8 mouse cellular contexts compared by ENCODE assay signal in the genomic region with DNA sequence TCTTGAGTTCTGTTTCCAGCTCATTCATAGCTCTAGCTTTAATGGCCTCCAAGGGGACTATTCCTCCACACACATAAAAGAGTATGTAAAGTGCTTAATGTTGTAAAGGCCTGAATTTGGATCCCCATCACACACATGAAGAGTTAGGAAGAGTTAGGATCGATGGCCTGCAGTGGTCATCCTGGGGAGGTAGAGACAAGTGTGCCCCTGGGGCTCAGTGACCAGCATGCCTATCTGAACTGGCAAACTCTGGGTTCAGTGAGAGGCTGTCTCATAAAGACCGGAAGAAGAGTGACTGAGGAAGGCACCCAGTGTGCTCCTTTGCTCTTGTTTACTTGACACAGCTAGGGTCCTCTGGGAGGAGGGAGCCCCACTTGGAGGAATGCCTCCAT. TPM values are rescaled to one million over a fixed set of nuclear protein-coding genes. Genes with fewer than 3 reads are reported as not detected.
A peak's percentile ranks its signal among the peaks of the same experiment; 100 is the strongest.
DNase-seq lines count a peak whose midpoint lies in the region; ATAC-seq lines count a peak whose summit lies in the region.

No protein-coding gene starts in this region.

- peak overlapping the region; percentile 96 for H3K4me2 ChIP-seq in heart, embryonic 13.5 days
- peak overlapping the region; percentile 93 for H3K4me2 ChIP-seq in hindbrain, embryonic 13.5 days
- H3K4me2 ChIP-seq in midbrain, embryonic 12.5 days (replicated peaks): peak overlapping the region; percentile 89

- no peaks in the 10 kb centered on the region for H3K27me3 ChIP-seq in heart, embryonic 13.5 days (replicated peaks)
- H3K27me3 ChIP-seq in hindbrain, embryonic 13.5 days: peaks cover 8% of the 10 kb centered on the region; the same call in 1 of the 2 replicates
- H3K27me3 ChIP-seq in midbrain, embryonic 12.5 days: no peaks in the 10 kb centered on the region

- peak overlapping the region; percentile 98 for H3K9ac ChIP-seq in heart, embryonic 13.5 days
- no peak overlapping the region; the same call in 1 of the 2 replicates for H3K9ac ChIP-seq in hindbrain, embryonic 13.5 days
- 0 out of 2 replicates have a peak overlapping the region, but pooled peaks have one; percentile 93 for H3K9ac ChIP-seq in midbrain, embryonic 12.5 days (replicated peaks)

- no peak for DNase-seq in heart, postnatal 10 days
- peak; percentile 23 for DNase-seq in ES-CJ7 (ENCODE audit: low read depth, low spot score)
- DNase-seq in embryo, embryonic 11 days: no peak
- DNase-seq in adrenal gland, postnatal 25 days: no peak
- DNase-seq in gastrocnemius, adult 18-20 months (ENCODE audit: low spot score): no peak

- peaks cover 22% of the 10 kb centered on the region for H3K4me1 ChIP-seq in heart, embryonic 13.5 days
- peaks cover 25% of the 10 kb centered on the region for H3K4me1 ChIP-seq in hindbrain, embryonic 13.5 days (replicated peaks)
- H3K4me1 ChIP-seq in midbrain, embryonic 12.5 days: peaks cover 18% of the 10 kb centered on the region

- ATAC-seq in heart, embryonic 13.5 days (ENCODE audit: extremely low read depth, insufficient number of reproducible peaks, low FRiP score, low TSS enrichment): no peak
- ATAC-seq in hindbrain, embryonic 13.5 days (ENCODE audit: low FRiP score): no peak
- no peak for ATAC-seq in midbrain, embryonic 12.5 days (ENCODE audit: low FRiP score, low read depth)

- peak overlapping the region; percentile 82; the same call in 1 of the 2 replicates for H3K27ac ChIP-seq in heart, embryonic 13.5 days (replicated peaks)
- no peak overlapping the region for H3K27ac ChIP-seq in hindbrain, embryonic 13.5 days
- no peak overlapping the region for H3K27ac ChIP-seq in midbrain, embryonic 12.5 days (replicated peaks)

- intact Hi-C loops in heart, postnatal 10 days (cut with DNase I): loop anchor here (1.0 to 10.0 kb wide), 3 partner anchors 68 to 804 kb away; no protein-coding TSS in a partner anchor

- no peaks in the 10 kb centered on the region for H3K9me3 ChIP-seq in heart, embryonic 13.5 days
- no peaks in the 10 kb centered on the region for H3K9me3 ChIP-seq in hindbrain, embryonic 13.5 days
- no peaks in the 10 kb centered on the region for H3K9me3 ChIP-seq in midbrain, embryonic 12.5 days

- WGBS in heart, embryonic 13.5 days: 47% methylated on average over 2 of the region's 2 CpGs
- WGBS in hindbrain, embryonic 13.5 days: 69% methylated on average over 2 of the region's 2 CpGs
- 58% methylated on average over 2 of the region's 2 CpGs for WGBS in midbrain, embryonic 12.5 days

- H3K4me3 ChIP-seq in heart, embryonic 13.5 days: peak overlapping the region; percentile 92
- H3K4me3 ChIP-seq in hindbrain, embryonic 13.5 days: peak overlapping the region; percentile 90
- H3K4me3 ChIP-seq in midbrain, embryonic 12.5 days: peak overlapping the region; percentile 95

- peaks cover 32% of the 10 kb centered on the region for H3K36me3 ChIP-seq in heart, embryonic 13.5 days
- H3K36me3 ChIP-seq in hindbrain, embryonic 13.5 days: peaks cover 30% of the 10 kb centered on the region
- peaks cover 32% of the 10 kb centered on the region for H3K36me3 ChIP-seq in midbrain, embryonic 12.5 days

RNA-seq across cellular contexts. Expression of a gene that starts 0.9 kb away (rescaled TPM):
- polyA plus RNA-seq in heart, embryonic 13.5 days (2015; fragmentation: Nextera tagmentation; extraction: Ambion mirVana): 425 and 468 TPM in 2 replicates
- 100 to 1,000 TPM; 373 to 377 TPM for total RNA-seq in heart, postnatal 10 days (2021)
- polyA plus RNA-seq in hindbrain, embryonic 13.5 days (2015; fragmentation: Nextera tagmentation; extraction: Ambion mirVana): 481 and 484 TPM in 2 replicates
- polyA plus RNA-seq in midbrain, embryonic 12.5 days (2016; fragmentation: Nextera tagmentation; extraction: Ambion mirVana): 583 and 600 TPM in 2 replicates
- total RNA-seq in adrenal gland, postnatal 25 days (2021): 492 and 528 TPM in 2 replicates
- total RNA-seq in gastrocnemius, adult 18-20 months (2021): 100 to 1,000 TPM; 308 to 335 TPM

RNA-seq across cellular contexts. Expression of a gene that starts 30.7 kb away (rescaled TPM):
- polyA plus RNA-seq in heart, embryonic 13.5 days (2015; fragmentation: Nextera tagmentation; extraction: Ambion mirVana): 0.40 and 0.55 TPM in 2 replicates
- not detected for total RNA-seq in heart, postnatal 10 days (2021)
- polyA plus RNA-seq in hindbrain, embryonic 13.5 days (2015; fragmentation: Nextera tagmentation; extraction: Ambion mirVana): 1.2 and 1.6 TPM in 2 replicates
- 0.25 and 0.43 TPM in 2 replicates for polyA plus RNA-seq in midbrain, embryonic 12.5 days (2016; fragmentation: Nextera tagmentation; extraction: Ambion mirVana)
- total RNA-seq in adrenal gland, postnatal 25 days (2021): 1.8 and 2.3 TPM in 2 replicates
- total RNA-seq in gastrocnemius, adult 18-20 months (2021): not detected
